Mouse (Mus musculus): ENCODE measurements at regions not wholly inside any gene's neighbourhood (a gene's known extent, or its start where the extent isn't known, plus 50 kb on each side); places are given as distances from the start of the nearest gene placed in this dataset.

DNA sequence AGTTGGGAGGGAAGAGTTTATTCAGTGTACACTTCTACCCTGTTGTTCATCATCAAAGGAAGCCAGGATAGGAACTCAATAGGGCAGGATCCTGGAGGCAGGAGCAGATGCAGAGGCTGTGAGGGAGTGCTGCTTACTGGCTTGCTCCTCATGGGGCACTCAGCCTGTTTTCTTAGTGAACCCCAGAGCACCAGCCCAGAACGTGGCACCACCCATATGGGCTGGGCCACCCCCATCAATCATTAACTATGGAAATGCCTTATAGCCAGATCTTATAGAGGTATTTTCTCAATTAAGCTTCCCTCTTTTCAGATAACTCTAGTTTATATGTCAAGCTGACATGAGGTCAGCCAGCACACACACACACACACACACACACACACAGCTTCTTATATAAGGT lies 103.6 kb upstream of the Aldh1b1 start:
- TF ChIP-seq CTCF (IDR thresholded peaks at IDR 0.05; ENCODE audit: extremely low read depth, insufficient read depth, insufficient read length, insufficient replicate concordance): no peak
- TF ChIP-seq POLR2A (IDR thresholded peaks at IDR 0.05; ENCODE audit: low read depth, low read length): no peak
